Mouse (Mus musculus): Measurements from ENCODE around the gene Smtnl2.

DNA sequence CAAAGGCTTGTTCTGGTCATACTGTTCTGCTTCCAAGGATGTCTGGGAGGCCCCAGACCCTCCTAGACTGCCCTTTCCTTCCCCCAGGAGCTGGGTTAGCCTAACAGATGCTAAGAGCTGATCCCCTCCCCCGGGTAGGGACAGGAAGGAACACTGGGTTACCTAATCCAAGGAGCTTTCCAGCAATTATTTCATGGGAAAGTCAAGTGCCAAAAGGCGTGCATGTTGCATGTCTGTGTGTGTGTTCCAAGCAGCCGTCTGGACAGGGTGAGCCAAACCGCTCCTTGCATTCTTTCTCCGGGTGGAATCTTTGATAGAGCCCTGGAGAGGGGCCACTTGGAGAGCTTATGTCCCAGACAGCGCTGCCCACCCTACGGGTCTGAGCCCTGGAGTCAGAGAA is 1.5 kb upstream of the Smtnl2 start:
- TF ChIP-seq CTCF (IDR thresholded peaks at IDR 0.05; ENCODE audit: low read depth, low read length) (no peak), EP300 (IDR thresholded peaks at IDR 0.05; ENCODE audit: insufficient read depth, low read depth, low read length) (no peak), POLR2A (IDR thresholded peaks at IDR 0.05; ENCODE audit: insufficient read depth, low read length) (no peak)

All from ES-Bruce4 (cell line).